Mouse (Mus musculus) central nervous system, embryonic 11.5 days (tissue): ENCODE data around the gene Nkap. TPM values are rescaled to one million over a fixed set of nuclear protein-coding genes. Genes with fewer than 3 reads are reported as not detected.

Source experiments
- polyA plus RNA-seq: library from polyadenylated mRNA; depleted of rRNA; stranded (reverse); fragments of >200 nt; gene quantifications from 2 replicates; pipeline ENCODE4 v1.2.3, GENCODE M21; 2012; rRNA removed

The Nkap gene
- 9.1 and 9.8 TPM in 2 replicates for polyA plus RNA-seq

DNA sequence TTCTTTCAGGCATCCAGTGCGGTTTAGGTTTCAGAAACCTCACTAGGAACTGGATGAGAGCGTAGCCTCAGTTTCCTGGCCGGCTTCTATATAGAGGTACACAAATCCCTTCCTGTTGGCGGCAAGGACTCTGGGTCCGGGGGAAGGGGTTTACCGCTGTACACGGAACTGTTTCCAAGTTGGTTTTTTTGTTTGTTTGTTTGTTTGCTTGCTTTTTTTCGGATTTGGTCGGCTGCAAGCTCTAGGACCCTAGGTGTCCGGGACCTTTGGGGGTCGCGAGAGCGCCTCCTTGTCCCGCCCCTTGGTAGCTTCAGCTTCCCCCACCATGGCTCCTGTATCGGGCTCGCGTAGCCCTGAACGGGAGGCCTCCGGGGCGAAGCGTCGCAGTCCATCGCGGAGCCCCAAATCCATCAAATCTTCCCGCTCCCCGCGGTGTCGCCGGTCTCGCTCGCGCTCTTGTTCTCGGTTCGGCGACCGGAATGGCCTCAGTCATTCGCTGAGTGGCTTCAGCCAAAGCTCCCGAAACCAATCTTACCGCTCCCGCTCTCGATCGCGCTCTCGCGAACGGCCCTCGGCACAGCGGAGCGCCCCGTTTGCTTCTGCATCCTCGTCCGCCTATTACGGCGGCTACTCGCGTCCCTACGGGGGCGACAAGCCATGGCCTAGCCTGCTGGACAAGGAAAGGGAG is at the start of gene Nkap:
Nkap (plus strand) TSS at position 125 of the 688 bp plus-strand sequence.

DNA sequence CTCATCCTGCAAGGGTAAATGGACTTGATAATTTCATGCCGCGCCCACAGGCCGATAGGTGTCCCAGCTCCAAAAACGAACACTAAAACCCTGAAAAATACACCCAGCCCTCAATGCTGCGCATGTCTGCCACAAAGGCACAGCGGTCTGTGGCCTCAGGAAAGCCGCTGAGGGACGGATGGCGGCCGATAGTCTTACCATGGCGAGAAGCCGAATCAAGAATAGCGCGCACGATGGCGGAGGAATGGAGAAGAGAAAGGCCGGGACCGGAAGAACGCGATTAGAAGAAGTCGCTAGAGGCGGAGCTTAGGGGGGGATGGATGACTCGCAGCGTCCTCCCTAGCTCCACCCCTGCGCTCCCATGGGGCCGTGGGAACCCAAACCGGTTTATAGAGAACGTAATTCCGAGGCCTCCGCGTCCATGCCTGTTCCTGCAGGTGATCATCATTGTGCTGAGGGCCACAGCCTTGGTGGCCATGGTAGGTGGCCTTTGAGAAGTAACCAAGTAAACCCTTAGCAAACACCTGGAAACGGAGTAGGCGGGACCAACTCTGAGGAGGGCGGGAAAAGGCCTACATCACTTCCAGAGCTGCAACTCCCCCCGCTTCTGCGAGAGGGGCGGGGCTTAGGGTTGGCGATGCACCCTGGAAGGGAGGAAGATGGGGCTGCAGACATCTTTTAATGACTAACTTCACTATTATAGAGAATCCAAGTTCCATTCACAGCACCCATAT is 41.5 kb upstream of the Nkap start, which contains the start of gene Rpl39:
Rpl39 (minus strand) TSS at position 476 of the 734 bp plus-strand sequence.

DNA sequence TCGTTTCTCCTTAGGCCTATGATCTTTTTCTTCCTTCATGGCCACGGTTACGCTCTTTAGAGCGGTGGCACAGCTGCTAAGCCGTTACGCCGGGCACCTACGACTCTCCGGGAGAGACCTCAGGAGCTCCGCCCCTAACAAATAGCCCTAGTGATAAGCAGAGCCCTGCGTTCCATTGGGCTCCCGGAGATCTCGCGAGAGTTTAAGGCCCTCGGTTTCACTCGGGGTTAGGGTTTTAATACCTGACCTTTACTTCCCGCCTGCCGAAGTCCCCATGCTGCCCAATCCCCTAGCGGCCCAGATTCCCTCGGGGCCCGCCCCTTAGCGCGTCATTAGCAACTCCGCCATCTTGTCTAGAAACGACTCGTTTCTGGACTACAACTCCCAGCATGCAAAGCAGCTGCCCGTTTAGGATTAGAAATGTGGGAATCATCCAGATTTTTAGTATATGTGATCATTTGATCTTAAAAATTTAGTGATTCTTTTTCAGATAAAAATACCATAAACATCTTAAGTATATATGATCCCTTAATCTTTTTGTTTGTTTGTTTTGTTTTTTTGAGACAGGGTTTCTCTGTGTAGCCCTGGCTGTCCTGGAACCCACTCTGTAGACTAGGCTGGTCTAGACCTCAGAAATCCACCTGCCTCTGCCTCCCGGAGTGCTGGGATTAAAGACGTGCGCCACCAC is 16.3 kb upstream of the Nkap start, which contains the start of gene Upf3b:
Upf3b (minus strand) TSS at position 130 of the 688 bp plus-strand sequence.

DNA sequence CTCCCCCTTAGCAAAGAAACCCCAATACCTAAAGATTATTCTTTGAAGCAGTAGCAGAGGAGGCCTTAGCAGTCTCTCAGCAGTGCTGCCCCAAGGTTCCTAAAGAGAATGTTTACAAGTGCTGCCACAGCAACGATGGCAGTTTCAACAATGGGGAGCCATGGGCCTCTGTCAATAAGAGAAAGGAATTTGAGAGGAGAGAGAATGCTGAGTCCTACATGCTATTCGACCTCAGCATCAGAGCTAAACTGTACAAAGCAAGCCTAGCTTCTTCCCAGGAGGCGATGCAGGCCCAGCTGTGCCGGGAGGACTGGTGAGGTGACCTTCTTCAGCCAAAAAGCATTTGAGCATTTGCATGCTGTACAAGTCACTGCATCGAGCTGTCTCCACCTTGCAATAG is 42.1 kb downstream of the Nkap start, which contains the start of gene Akap14:
Akap14 (minus strand) TSS at position 101 of the 400 bp plus-strand sequence.

DNA sequence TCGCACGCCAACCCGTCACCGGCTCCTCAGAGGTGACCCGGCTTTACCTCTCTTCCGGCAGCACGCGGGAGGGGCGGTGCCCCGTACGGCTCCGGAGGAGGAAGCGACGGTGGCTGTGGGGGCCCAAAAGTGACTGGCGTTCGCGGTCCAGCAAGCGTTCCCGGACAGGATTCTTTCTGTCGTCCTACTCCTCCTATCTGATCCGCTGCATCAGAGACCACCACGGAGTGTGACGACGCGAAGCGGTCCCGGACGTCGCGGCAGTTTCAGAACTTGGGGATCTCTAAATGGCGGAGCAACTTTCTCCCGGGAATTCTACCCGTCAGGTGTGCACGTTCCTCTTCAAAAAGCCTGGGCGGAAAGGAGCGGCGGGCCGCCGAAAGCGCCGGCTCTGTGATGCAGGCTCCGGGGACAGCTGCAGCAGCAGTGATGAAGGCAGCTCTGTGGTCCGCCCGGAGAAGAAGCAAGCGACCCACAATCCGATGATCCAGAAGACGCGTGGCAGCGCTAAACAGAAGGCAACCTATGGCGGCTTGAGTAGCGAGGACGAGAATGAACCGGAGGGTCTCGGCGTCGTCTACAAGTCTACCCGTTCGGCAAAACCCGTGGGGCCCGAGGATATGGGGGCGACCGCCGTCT is 64.6 kb downstream of the Nkap start, which contains the start of the genes Ndufa1 and Rnf113a1:
Ndufa1 (minus strand) TSS at position 59 of the 639 bp plus-strand sequence.
Rnf113a1 (plus strand) TSS at position 141 of the 639 bp plus-strand sequence.

Other genes with a start within 250 kb of the Nkap start
- 8.6 and 9.0 TPM in 2 replicates for gene Nkrf, start 223.9 kb upstream of the Nkap start, polyA plus RNA-seq
- 52.2 and 52.7 TPM in 2 replicates for gene Sept6, start 135.0 kb upstream of the Nkap start, polyA plus RNA-seq
- gene Sowahd, start 78.0 kb upstream of the Nkap start, polyA plus RNA-seq, result 0.06 and 0.12 TPM in 2 replicates
- gene Rpl39, start 41.4 kb upstream of the Nkap start, polyA plus RNA-seq, result 463 and 1,092 TPM in 2 replicates
- 47.1 and 59.8 TPM in 2 replicates for gene Upf3b, start 16.5 kb upstream of the Nkap start, polyA plus RNA-seq
- gene Akap14, start 42.0 kb downstream of the Nkap start, polyA plus RNA-seq, result 0.09 and 0.16 TPM in 2 replicates
- gene Ndufa1, start 64.4 kb downstream of the Nkap start, polyA plus RNA-seq, result 149 and 294 TPM in 2 replicates
- 8.6 and 11.1 TPM in 2 replicates for gene Rnf113a1, start 64.5 kb downstream of the Nkap start, polyA plus RNA-seq
- gene Gm9, start 84.2 kb downstream of the Nkap start, polyA plus RNA-seq, result not detected in 2 replicates
- not detected in 2 replicates for gene Rhox1, start 95.5 kb downstream of the Nkap start, polyA plus RNA-seq
- 0.20 and 0.58 TPM in 2 replicates for gene Rhox2a, start 118.2 kb downstream of the Nkap start, polyA plus RNA-seq
- gene Rhox3a, start 123.1 kb downstream of the Nkap start, polyA plus RNA-seq, result not detected in 2 replicates
- gene Rhox4a, start 138.5 kb downstream of the Nkap start, polyA plus RNA-seq, result not detected in 2 replicates